Mouse (Mus musculus) lung, postnatal 0 days (tissue): ENCODE measurements around the gene Pcp4l1.

Experiments
- CTCF ChIP-seq: IDR thresholded peaks from 2 replicates; pipeline ENCODE4 v1.5.1; 2016; ENCODE audit warnings: antibody characterized with exemption, mild to moderate bottlenecking
- EP300 ChIP-seq: IDR thresholded peaks from 2 replicates; pipeline ENCODE4 v1.6.1; 2016; ENCODE audit warnings: antibody characterized with exemption, mild to moderate bottlenecking, control low read depth

DNA sequence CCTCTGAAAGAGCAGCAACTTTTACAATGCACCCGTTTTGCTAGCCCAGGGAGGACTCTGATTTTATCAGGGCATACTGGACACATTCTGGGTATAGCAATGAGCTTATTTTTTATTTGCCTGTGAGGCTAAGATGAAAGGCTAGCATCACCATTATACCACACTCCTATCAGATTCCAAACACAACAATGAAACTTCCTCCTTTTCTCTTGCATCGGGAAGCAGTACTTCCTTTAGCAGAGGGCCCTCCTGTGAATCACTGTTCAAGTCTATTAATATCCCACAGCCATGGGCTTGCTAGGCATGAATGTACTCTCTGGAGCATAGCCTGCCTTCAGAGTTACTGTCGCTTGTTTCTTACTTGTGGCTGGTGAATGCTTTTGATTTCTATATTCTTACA, 24.9 kb downstream of the Pcp4l1 start:
- TF ChIP-seq CTCF, result no peak
- peak; percentile 59 for TF ChIP-seq EP300
